Mouse (Mus musculus) heart, postnatal 0 days (tissue): ENCODE data around the gene Pdxp.

Source experiments
- CTCF ChIP-seq: IDR thresholded peaks from 2 replicates; pipeline ENCODE4 v1.5.1; 2016; ENCODE audit warnings: antibody characterized with exemption, control low read depth, low read depth
- EP300 ChIP-seq: IDR thresholded peaks from 2 replicates; pipeline ENCODE4 v1.6.1; 2016; ENCODE audit warnings: antibody characterized with exemption, low read depth

GRCm38 (mm10) chr15:78960088-78960487, 46.4 kb downstream of the Pdxp start:
- TF ChIP-seq CTCF, result no peak
- TF ChIP-seq EP300, result no peak
